In the genomic region with DNA sequence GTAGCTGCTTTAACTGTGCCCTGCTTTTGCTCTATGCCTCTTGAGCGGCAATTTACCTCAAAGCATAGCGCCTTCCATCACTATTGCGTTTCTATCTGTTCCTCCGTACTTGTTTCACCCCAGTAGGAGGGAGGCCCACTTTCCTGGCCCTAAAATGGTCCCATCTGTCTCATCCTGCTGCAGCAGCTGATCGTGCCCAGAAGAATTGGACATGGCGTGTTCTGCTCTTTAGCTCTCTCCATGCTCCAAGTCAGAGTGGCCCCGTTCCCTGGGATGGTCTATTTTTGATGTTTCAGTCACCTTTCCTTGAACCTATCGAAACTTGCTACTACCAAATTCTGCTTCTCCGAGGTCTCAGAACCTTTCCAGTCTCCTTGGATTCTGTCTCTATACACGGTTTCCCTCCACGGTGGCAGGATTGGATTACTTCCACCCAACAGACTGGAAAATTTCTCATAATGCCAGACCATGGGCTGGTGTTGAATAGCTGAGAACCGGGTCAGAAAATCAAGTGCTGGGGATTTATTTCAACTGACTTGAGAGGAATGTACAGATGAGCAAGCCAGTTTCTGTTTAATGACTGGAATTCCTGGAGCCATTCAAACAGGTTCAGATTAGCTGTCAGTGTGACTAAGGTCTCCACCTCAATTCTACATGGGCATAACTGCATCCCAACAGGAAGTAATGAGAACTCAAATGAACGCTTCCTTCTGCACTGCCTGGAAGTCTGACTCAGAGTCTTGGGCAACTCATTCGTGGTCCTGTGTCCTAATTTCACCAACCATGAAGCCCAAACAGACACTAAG, we compare ENCODE assay signal across 16 mouse cellular contexts.
DNase-seq lines count a peak whose midpoint lies in the region; ATAC-seq and TF ChIP-seq lines count a peak whose summit lies in the region.
"Had no signal": no experiment of that assay in that cellular context is flagged by ENCODE, and none has a peak within 500 bp of the region (broad histone marks: within the 10 kb centered on the region; RNA-seq: fewer than 3 reads in every experiment).

No protein-coding gene starts in this region.

- no peak for TF ChIP-seq POLR2A in cerebellum, adult 2 months (IDR thresholded peaks at IDR 0.05; ENCODE audit: borderline replicate concordance, insufficient read depth, low read length)
- TF ChIP-seq POLR2A in cortical plate, adult 2 months (IDR thresholded peaks at IDR 0.05; ENCODE audit: extremely low read depth, insufficient read depth, low read length): no peak

- H3K9me3 ChIP-seq in kidney, embryonic 15.5 days (replicated peaks): no peaks in the 10 kb centered on the region
- no peaks in the 10 kb centered on the region for H3K9me3 ChIP-seq in limb, embryonic 10.5 days (replicated peaks)
- H3K9me3 ChIP-seq: embryonic facial prominence, embryonic 13.5 days; limb, embryonic 15.5 days; neural tube, embryonic 12.5 days had no signal

- no peak overlapping the region for H3K4me3 ChIP-seq in layer of hippocampus, adult 2 months
- no peak overlapping the region for H3K4me3 ChIP-seq in cerebellum, adult 2 months (replicated peaks; ENCODE audit: insufficient read depth, low read depth, low read length)
- H3K4me3 ChIP-seq in cortical plate, adult 2 months (ENCODE audit: insufficient read depth, low read length): no peak overlapping the region
- H3K4me3 ChIP-seq in kidney, embryonic 15.5 days (replicated peaks): no peak overlapping the region
- no peak overlapping the region for H3K4me3 ChIP-seq in limb, embryonic 10.5 days
- H3K4me3 ChIP-seq: embryonic facial prominence, embryonic 13.5 days; heart, embryonic 13.5 days; limb, embryonic 15.5 days; neural tube, embryonic 12.5 days had no signal

- DNase-seq in layer of hippocampus, adult 2 months (ENCODE audit: low spot score in 2 of 2): peak in 1 of 2 experiments; percentile 31
- DNase-seq in layer of hippocampus, adult 11-12 months (ENCODE audit: low spot score): no peak
- peak; percentile 88 to 93 for DNase-seq in cerebellum, adult 2 months
- DNase-seq in kidney, postnatal 14 days: no peak
- DNase-seq in limb, embryonic 10.5 days (ENCODE audit: low spot score): no peak
- DNase-seq: heart, postnatal 36 days; kidney, adult 2 months; kidney, postnatal 36 days; lung, postnatal 10 days had no signal

- no peaks in the 10 kb centered on the region for H3K27me3 ChIP-seq in cerebellum, adult 2 months (ENCODE audit: control insufficient read depth, insufficient read depth, low read length)
- no peaks in the 10 kb centered on the region for H3K27me3 ChIP-seq in kidney, embryonic 15.5 days
- H3K27me3 ChIP-seq in limb, embryonic 10.5 days (ENCODE audit: low read depth, poor library complexity, severe bottlenecking): no peaks in the 10 kb centered on the region
- H3K27me3 ChIP-seq: heart, embryonic 13.5 days; limb, embryonic 15.5 days; neural tube, embryonic 12.5 days had no signal

- 10% methylated on average over 14 of the region's 14 CpGs for WGBS in cerebellum, adult 2 months
- WGBS in kidney, embryonic 15.5 days: 84% methylated on average over 14 of the region's 14 CpGs
- 89% methylated on average over 14 of the region's 14 CpGs for WGBS in limb, embryonic 10.5 days

- H3K27ac ChIP-seq in layer of hippocampus, adult 2 months: peak overlapping the region; percentile 83
- H3K27ac ChIP-seq in cerebellum, adult 2 months (ENCODE audit: insufficient read depth, low read length): peak overlapping the region; percentile 85
- H3K27ac ChIP-seq in cortical plate, adult 2 months (ENCODE audit: insufficient read depth, low read length): peak overlapping the region; percentile 1; the same call in 1 of the 2 replicates
- no peak overlapping the region for H3K27ac ChIP-seq in kidney, embryonic 15.5 days
- no peak overlapping the region for H3K27ac ChIP-seq in limb, embryonic 10.5 days
- H3K27ac ChIP-seq: embryonic facial prominence, embryonic 13.5 days; heart, embryonic 13.5 days; limb, embryonic 15.5 days; neural tube, embryonic 12.5 days had no signal

- no peak overlapping the region for H3K9ac ChIP-seq in kidney, embryonic 15.5 days
- H3K9ac ChIP-seq: embryonic facial prominence, embryonic 13.5 days; heart, embryonic 13.5 days; limb, embryonic 15.5 days; neural tube, embryonic 12.5 days had no signal

- no peak overlapping the region for H3K4me2 ChIP-seq in kidney, embryonic 15.5 days
- H3K4me2 ChIP-seq: embryonic facial prominence, embryonic 13.5 days; heart, embryonic 13.5 days; limb, embryonic 15.5 days; neural tube, embryonic 12.5 days had no signal

- no peaks in the 10 kb centered on the region for H3K36me3 ChIP-seq in kidney, embryonic 15.5 days
- no peaks in the 10 kb centered on the region for H3K36me3 ChIP-seq in limb, embryonic 10.5 days
- H3K36me3 ChIP-seq: embryonic facial prominence, embryonic 13.5 days; heart, embryonic 13.5 days; limb, embryonic 15.5 days; neural tube, embryonic 12.5 days had no signal

- TF ChIP-seq CTCF in layer of hippocampus, adult 2 months (conservative IDR thresholded peaks at IDR 0.05): no peak
- no peak for TF ChIP-seq CTCF in cerebellum, adult 2 months (IDR thresholded peaks at IDR 0.05; ENCODE audit: borderline replicate concordance, insufficient read depth, low read depth, low read length)
- no peak for TF ChIP-seq CTCF in cortical plate, adult 2 months (IDR thresholded peaks at IDR 0.05; ENCODE audit: extremely low read depth, insufficient read depth, low read length)

- H3K4me1 ChIP-seq in cerebellum, adult 2 months (ENCODE audit: control insufficient read depth, insufficient read depth, low read length): peaks cover 26% of the 10 kb centered on the region
- peaks cover 16% of the 10 kb centered on the region for H3K4me1 ChIP-seq in cortical plate, adult 2 months (ENCODE audit: control insufficient read depth, insufficient read depth, low read length)
- 0 out of 2 replicates have a peak, but pooled peaks cover 3% of the 10 kb centered on the region for H3K4me1 ChIP-seq in kidney, embryonic 15.5 days
- H3K4me1 ChIP-seq in limb, embryonic 10.5 days: peaks cover 13% of the 10 kb centered on the region
- H3K4me1 ChIP-seq: embryonic facial prominence, embryonic 13.5 days; heart, embryonic 13.5 days had no signal

- peak; percentile 88 for ATAC-seq in cerebellum, adult (ENCODE audit: insufficient number of reproducible peaks, low FRiP score, low TSS enrichment)
- ATAC-seq in kidney, embryonic 15.5 days (replicated peaks; ENCODE audit: low FRiP score): no peak

Comparison
In these comparisons a context has a peak if more than half of its experiments do, and no peak if none do; other contexts are left out.
1. DNase-seq: peak in cerebellum, adult 2 months (2 of 2); none in layer of hippocampus, adult 11-12 months (single experiment), kidney, postnatal 14 days (single experiment) and limb, embryonic 10.5 days (single experiment).
2. H3K27ac ChIP-seq: peak in layer of hippocampus, adult 2 months (single experiment), cerebellum, adult 2 months (single experiment) and cortical plate, adult 2 months (single experiment); none in kidney, embryonic 15.5 days (single experiment) and limb, embryonic 10.5 days (single experiment).